Mouse (Mus musculus) left cerebral cortex, postnatal 36 days (tissue): Measurements from ENCODE around the gene Fry. TPM values are rescaled to one million over a fixed set of nuclear protein-coding genes. Genes with fewer than 3 reads are reported as not detected.

Experiments
- DNase-seq, 2 experiments: peaks; one replicate each; pipeline ENCODE4 v3.0.0; 2021 to 2022; ENCODE audit warnings: low spot score in 2 of 2, mixed read lengths in 1 of 2
- intact Hi-C: fragments of 180-260 bp; cut with DNase I; formaldehyde crosslinking; loops from one replicate; pipeline ENCODE4 v1.15.1; 2025
- total RNA-seq, 2 experiments: library from RNA; stranded (reverse); gene quantifications; 2 replicates each; pipeline ENCODE4 v1.2.3; 2021

The Fry gene
- total RNA-seq, 2 experiments from 2014 or later = 166 to 217 TPM

- no peak for DNase-seq
- intact Hi-C loops = no loop called here
Observed at GRCm38 (mm10) chr5:150408979-150409378, 290.5 kb downstream of the Fry start.

- DNase-seq = no peak
- intact Hi-C loops = no loop called here
Observed at GRCm38 (mm10) chr5:150409451-150410045, 291.1 kb downstream of the Fry start.

GRCm38 (mm10) chr5:150412750-150413450 lies 294.5 kb downstream of the Fry start:
- DNase-seq = no peak
- intact Hi-C loops = no loop called here

- intact Hi-C loops = no loop called here
- no peak for DNase-seq
Observed at GRCm38 (mm10) chr5:150414823-150415222, 296.4 kb downstream of the Fry start.

GRCm38 (mm10) chr5:150417223-150417622 lies 298.8 kb downstream of the Fry start:
- no peak for DNase-seq
- intact Hi-C loops = no loop called here

- intact Hi-C loops = no loop called here
- no peak for DNase-seq
Observed at GRCm38 (mm10) chr5:150418035-150418434, 299.6 kb downstream of the Fry start.

GRCm38 (mm10) chr5:150425038-150425437 lies 306.6 kb downstream of the Fry start:
- DNase-seq = no peak
- intact Hi-C loops = loop anchor here (5.0 to 10.0 kb wide), 2 partner anchors 190 to 258 kb away; no protein-coding TSS in a partner anchor

- DNase-seq = peak; percentile 27 to 38
- intact Hi-C loops = loop anchor here (5.0 to 10.0 kb wide), 2 partner anchors 192 to 259 kb away; no protein-coding TSS in a partner anchor
Observed at GRCm38 (mm10) chr5:150426595-150426994, 308.1 kb downstream of the Fry start.

GRCm38 (mm10) chr5:150431286-150431685 lies 312.8 kb downstream of the Fry start:
- intact Hi-C loops = no loop called here
- DNase-seq = no peak

- no peak for DNase-seq
- intact Hi-C loops = no loop called here
Observed at GRCm38 (mm10) chr5:150432960-150433359, 314.5 kb downstream of the Fry start.

GRCm38 (mm10) chr5:150436629-150437389 lies 318.4 kb downstream of the Fry start:
- intact Hi-C loops = no loop called here
- peak; percentile 45 to 60 for DNase-seq

- intact Hi-C loops = loop anchor here (5.0 kb wide), 1 partner anchor 226 kb away; the partner anchor contains the start of gene N4bp2l2
- DNase-seq = no peak
Observed at GRCm38 (mm10) chr5:150441690-150442089, 323.2 kb downstream of the Fry start.

- intact Hi-C loops = no loop called here
- no peak for DNase-seq
Observed at GRCm38 (mm10) chr5:150451281-150452003, 333.0 kb downstream of the Fry start.

GRCm38 (mm10) chr5:150452004-150452626 lies 333.7 kb downstream of the Fry start:
- intact Hi-C loops = no loop called here
- no peak for DNase-seq

- intact Hi-C loops = no loop called here
- no peak for DNase-seq
Observed at GRCm38 (mm10) chr5:150452671-150453070, 334.2 kb downstream of the Fry start.

GRCm38 (mm10) chr5:150453490-150453889 lies 335.0 kb downstream of the Fry start:
- intact Hi-C loops = no loop called here
- no peak for DNase-seq

GRCm38 (mm10) chr5:150457165-150457903 lies 338.9 kb downstream of the Fry start:
- intact Hi-C loops = no loop called here
- DNase-seq = no peak

- intact Hi-C loops = no loop called here
Observed at GRCm38 (mm10) chr5:150457904-150458739, 339.7 kb downstream of the Fry start.

More at GRCm38 (mm10) chr5:150457904-150458739, 339.7 kb downstream of the Fry start:
- no peak for DNase-seq
